Mouse (Mus musculus) forebrain, embryonic 16.5 days (tissue): ENCODE measurements at regions not wholly inside any gene's neighbourhood (a gene's known extent, or its start where the extent isn't known, plus 50 kb on each side); places are given as distances from the start of the nearest gene placed in this dataset.

Experiments
- ATAC-seq: fragments of 200-750 bp; cut with Nextera tagmentation; 2 replicates; pipeline ENCODE4 v1.8.0; 2017; ENCODE audit warnings: mild to moderate bottlenecking, moderate library complexity
- H3K27ac ChIP-seq: fragments of 300-500 bp; sonication (generic); 2 replicates; pipeline ENCODE4 v1.5.1; 2014; ENCODE audit warnings: low read length, control low read depth
- H3K27me3 ChIP-seq: fragments of 300-500 bp; sonication (generic); replicated peaks from 2 replicates; pipeline ENCODE4 v1.6.1; 2014; ENCODE audit warnings: low read length; ENCODE audit not compliant: control insufficient read depth, insufficient read depth
- H3K36me3 ChIP-seq: fragments of 300-500 bp; sonication (generic); 2 replicates; pipeline ENCODE4 v1.6.1; 2014; ENCODE audit not compliant: control insufficient read depth, insufficient read depth
- H3K4me1 ChIP-seq: fragments of 300-500 bp; sonication (generic); replicated peaks from 2 replicates; pipeline ENCODE4 v1.6.1; 2014; ENCODE audit warnings: low read length; ENCODE audit not compliant: control insufficient read depth, insufficient read depth
- H3K4me2 ChIP-seq: fragments of 300-500 bp; sonication (generic); 2 replicates; pipeline ENCODE4 v1.6.1; 2014; ENCODE audit warnings: mild to moderate bottlenecking, low read length, control low read depth
- H3K4me3 ChIP-seq: fragments of 300-500 bp; sonication (generic); replicated peaks from 2 replicates; pipeline ENCODE4 v1.5.1; 2014; ENCODE audit warnings: mild to moderate bottlenecking, low read length, control low read depth
- H3K9ac ChIP-seq: fragments of 300-500 bp; sonication (generic); replicated peaks from 2 replicates; pipeline ENCODE4 v1.6.1; 2014; ENCODE audit warnings: low read depth, low read length, control low read depth
- H3K9me3 ChIP-seq: fragments of 300-500 bp; sonication (generic); 2 replicates; pipeline ENCODE4 v1.6.1; 2016; ENCODE audit warnings: low read length; ENCODE audit not compliant: control insufficient read depth
- WGBS: fragments of 180-500 bp; shearing (Covaris S2); extraction: QIAGEN DNeasy Blood & Tissue Kit; methylation state at CpG from one replicate; pipeline ENCODE4 v1.1.7; 2014; 5-methylcytosine and 5-hydroxymethylcytosine counted together

DNA sequence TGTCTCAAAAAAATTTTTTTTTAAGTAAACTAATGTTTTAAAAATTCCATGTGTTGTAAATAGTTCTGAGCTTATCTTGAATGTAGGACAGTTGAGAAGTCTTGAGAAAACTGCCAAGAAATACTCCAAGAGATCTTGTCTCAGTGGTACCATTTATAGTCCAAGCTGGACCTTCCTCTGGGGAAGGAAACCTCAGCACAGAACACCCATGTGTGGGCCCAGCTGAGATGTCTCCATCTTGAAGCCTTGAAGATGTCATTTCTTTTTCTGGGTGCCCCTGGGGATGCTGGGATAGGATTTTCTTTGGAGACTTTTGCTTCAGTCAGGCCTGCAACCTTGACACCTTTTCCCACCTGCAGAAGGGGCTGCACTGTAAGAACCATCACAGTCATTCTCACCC is 101.4 kb upstream of the Cops8 start:
- no peak for ATAC-seq
- no peaks in the 10 kb centered on the region for H3K36me3 ChIP-seq
- H3K9me3 ChIP-seq, result 0 out of 2 replicates have a peak, but pooled peaks cover 3% of the 10 kb centered on the region
- H3K4me1 ChIP-seq, result peaks cover 2% of the 10 kb centered on the region; the same call in 1 of the 2 replicates
- no peak overlapping the region for H3K4me2 ChIP-seq
- no peak overlapping the region for H3K4me3 ChIP-seq
- H3K27me3 ChIP-seq, result no peaks in the 10 kb centered on the region
- no peak overlapping the region for H3K27ac ChIP-seq
- H3K9ac ChIP-seq, result no peak overlapping the region

DNA sequence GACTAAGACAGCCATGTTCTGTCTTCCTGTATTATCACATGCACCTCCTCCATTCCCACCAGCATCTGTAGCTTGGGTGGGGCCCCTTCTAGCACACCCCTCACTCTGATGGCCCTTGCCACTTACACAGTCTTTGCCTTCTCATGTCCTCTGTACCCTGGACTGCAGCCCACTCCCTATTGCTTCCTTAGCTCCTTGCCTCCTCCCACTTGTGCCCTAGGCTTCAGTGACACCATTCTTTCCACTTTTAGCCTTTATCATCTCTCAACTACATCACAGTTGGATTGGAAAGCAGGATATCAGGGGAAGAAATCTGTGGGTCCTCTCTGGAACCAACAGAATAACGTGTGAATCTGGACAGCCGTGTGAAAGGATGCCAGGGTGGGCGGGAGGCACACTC is 100.4 kb upstream of the Cops8 start:
- Histone ChIP-seq H3K27ac (no peak overlapping the region), H3K36me3 (no peaks in the 10 kb centered on the region)

DNA sequence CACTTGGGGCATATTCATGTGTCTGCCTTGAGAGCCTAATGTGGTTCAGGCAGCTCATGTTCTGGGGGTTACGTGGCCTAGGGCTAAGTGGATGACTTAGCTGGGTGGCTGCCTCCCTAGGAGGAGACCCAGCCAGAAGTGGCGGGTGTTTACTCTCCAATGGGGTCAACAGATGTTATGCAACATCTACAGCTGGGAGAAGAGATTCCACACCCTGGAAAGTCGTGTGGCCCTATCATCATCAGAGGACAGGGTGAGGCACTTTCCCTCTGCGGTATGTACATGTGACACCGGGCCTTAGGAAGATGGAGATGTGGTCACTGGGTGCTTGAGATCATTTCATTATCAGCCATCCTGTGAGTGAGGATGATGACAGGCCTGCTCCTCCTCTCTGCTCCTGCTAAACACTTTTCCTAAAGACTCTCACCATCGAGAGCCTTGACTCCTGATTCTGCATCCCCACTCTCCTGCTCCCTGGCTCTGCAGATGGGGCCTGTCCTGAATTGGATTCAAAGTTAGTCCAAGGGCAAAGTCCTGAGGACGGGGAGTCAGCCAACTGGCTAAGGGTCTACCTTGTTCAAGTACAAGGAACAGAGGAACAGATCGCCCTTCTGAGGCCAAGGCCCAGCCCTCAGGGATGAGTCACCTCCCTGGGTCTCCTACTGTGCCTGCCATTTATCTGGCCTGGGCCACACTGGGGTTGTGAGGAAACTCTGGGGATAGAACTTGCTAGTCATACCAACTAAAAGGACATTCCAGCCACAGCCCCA is 99.8 kb upstream of the Cops8 start:
- H3K9me3 ChIP-seq, result 0 out of 2 replicates have a peak, but pooled peaks cover 3% of the 10 kb centered on the region
- H3K36me3 ChIP-seq, result no peaks in the 10 kb centered on the region
- peaks cover 2% of the 10 kb centered on the region; the same call in 1 of the 2 replicates for H3K4me1 ChIP-seq
- no peaks in the 10 kb centered on the region for H3K27me3 ChIP-seq
- H3K4me3 ChIP-seq, result no peak overlapping the region
- no peak overlapping the region for H3K4me2 ChIP-seq
- WGBS, result 91% methylated on average over 8 of the region's 8 CpGs
- ATAC-seq, result no peak
- no peak overlapping the region for H3K27ac ChIP-seq
- H3K9ac ChIP-seq, result no peak overlapping the region

More for the DNA sequence above, 100.4 kb upstream of the Cops8 start:
- no peak overlapping the region for H3K4me2 ChIP-seq
- H3K4me3 ChIP-seq, result no peak overlapping the region
- no peaks in the 10 kb centered on the region for H3K27me3 ChIP-seq
- H3K9me3 ChIP-seq, result 0 out of 2 replicates have a peak, but pooled peaks cover 3% of the 10 kb centered on the region
- 94% methylated on average over 3 of the region's 3 CpGs for WGBS
- ATAC-seq, result no peak
- H3K4me1 ChIP-seq, result peaks cover 2% of the 10 kb centered on the region; the same call in 1 of the 2 replicates
- H3K9ac ChIP-seq, result no peak overlapping the region

DNA sequence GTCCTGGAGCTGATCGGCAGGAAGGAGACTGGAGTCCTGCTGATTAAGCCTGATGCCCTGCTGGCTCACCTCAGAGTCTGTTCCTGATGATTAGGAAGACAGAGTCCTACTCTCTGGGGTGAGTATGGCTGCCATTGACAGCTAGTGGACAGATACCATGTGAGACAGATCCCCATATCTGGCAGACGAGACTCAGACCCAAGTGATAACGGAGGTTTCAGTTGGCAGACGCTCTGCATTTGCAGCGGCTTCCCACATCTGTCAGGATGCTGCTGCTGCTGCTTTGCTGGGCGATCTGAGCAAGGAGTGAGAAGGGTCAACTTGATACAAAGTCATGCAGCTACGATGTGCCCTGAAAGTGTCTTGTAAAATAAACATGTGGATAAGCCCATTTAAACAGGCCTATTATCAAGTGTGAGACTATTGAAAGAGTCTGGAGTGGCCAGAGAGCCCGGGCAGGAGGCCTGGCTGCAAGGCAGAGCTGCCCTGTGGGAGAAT is 98.1 kb upstream of the Cops8 start:
- Histone ChIP-seq H3K36me3 (no peaks in the 10 kb centered on the region), H3K27ac (no peak overlapping the region), H3K4me1 (peaks cover 2% of the 10 kb centered on the region; the same call in 1 of the 2 replicates), H3K9ac (no peak overlapping the region), H3K4me3 (no peak overlapping the region), H3K27me3 (no peaks in the 10 kb centered on the region), H3K4me2 (no peak overlapping the region), H3K9me3 (0 out of 2 replicates have a peak, but pooled peaks cover 2% of the 10 kb centered on the region)
- 25% methylated on average over 8 of the region's 8 CpGs for WGBS
- no peak for ATAC-seq

DNA sequence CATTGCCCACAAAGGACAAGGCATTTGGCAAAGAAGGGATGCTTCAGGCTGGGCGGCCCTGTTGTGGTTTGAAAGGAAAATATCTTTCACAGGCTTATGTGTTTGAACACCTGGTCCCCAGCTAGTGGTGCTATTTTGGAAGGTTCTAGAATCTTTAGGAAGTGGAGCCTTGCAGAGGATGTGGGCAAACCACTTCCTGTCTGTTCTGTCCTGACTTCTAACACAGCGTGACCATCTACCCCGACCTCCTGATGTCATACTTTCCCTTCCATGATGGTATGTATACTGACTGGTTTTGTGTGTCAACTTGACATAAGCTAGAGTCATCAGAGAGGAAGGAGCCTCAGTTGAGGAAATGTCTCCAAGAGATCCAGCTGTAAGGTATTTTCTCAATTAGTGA is 97.2 kb upstream of the Cops8 start:
- Histone ChIP-seq H3K36me3 (no peaks in the 10 kb centered on the region), H3K9ac (no peak overlapping the region), H3K4me3 (no peak overlapping the region), H3K9me3 (no peaks in the 10 kb centered on the region), H3K4me2 (no peak overlapping the region), H3K27ac (no peak overlapping the region), H3K27me3 (no peaks in the 10 kb centered on the region), H3K4me1 (peaks cover 2% of the 10 kb centered on the region; the same call in 1 of the 2 replicates)
- no peak for ATAC-seq
- WGBS, result 89% methylated on average over 3 of the region's 3 CpGs

DNA sequence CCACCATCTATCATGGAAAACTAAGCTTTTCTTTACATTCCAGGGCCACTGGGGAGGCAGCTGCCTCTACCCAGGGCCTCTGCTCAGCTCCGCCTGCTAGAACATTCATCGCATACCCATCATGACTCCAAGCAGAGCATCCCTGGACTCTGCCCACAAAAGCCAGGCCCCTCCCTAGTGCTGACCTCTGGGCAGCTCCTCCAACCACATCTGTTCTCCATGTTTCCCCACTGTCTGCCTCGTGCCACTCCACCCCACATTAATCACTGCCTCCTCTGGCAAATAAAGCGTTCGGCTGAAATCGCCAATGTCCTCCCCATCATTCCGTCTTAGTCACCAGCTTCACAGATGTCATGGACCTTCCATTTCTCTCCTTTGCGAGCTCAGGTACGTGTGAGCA is 96.2 kb upstream of the Cops8 start:
- Histone ChIP-seq H3K36me3 (no peaks in the 10 kb centered on the region), H3K9me3 (no peaks in the 10 kb centered on the region), H3K27me3 (no peaks in the 10 kb centered on the region), H3K4me1 (peaks cover 2% of the 10 kb centered on the region; the same call in 1 of the 2 replicates), H3K9ac (no peak overlapping the region), H3K27ac (no peak overlapping the region), H3K4me2 (no peak overlapping the region), H3K4me3 (no peak overlapping the region)
- ATAC-seq, result no peak
- WGBS, result 92% methylated on average over 9 of the region's 9 CpGs

DNA sequence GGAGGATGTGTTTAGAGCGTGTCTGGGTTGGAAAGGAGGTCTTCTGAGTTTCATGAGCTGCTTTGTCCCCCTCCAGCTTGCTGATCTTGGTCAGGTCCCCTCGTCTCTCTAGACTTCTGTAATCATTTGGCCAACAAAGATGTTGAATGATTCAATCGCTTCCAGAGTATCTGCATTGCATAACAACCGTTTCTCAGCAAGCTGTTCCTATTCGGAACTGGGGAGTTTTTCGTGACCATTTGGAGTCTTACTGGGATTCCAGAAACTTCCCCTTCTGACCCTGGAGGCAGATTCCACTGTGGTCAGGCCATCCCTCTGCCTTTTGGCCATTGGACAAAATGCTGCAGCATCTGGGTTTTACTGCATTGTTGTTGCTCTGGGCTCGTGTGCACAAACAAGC is 93.4 kb upstream of the Cops8 start:
- no peaks in the 10 kb centered on the region for H3K36me3 ChIP-seq
- H3K27me3 ChIP-seq, result no peaks in the 10 kb centered on the region
- WGBS, result 86% methylated on average over 7 of the region's 7 CpGs
- H3K4me1 ChIP-seq, result peaks cover under 1% of the 10 kb centered on the region; the same call in 1 of the 2 replicates
- no peak overlapping the region for H3K9ac ChIP-seq
- H3K9me3 ChIP-seq, result no peaks in the 10 kb centered on the region
- no peak overlapping the region for H3K4me3 ChIP-seq
- no peak overlapping the region for H3K4me2 ChIP-seq
- ATAC-seq, result no peak
- no peak overlapping the region for H3K27ac ChIP-seq

DNA sequence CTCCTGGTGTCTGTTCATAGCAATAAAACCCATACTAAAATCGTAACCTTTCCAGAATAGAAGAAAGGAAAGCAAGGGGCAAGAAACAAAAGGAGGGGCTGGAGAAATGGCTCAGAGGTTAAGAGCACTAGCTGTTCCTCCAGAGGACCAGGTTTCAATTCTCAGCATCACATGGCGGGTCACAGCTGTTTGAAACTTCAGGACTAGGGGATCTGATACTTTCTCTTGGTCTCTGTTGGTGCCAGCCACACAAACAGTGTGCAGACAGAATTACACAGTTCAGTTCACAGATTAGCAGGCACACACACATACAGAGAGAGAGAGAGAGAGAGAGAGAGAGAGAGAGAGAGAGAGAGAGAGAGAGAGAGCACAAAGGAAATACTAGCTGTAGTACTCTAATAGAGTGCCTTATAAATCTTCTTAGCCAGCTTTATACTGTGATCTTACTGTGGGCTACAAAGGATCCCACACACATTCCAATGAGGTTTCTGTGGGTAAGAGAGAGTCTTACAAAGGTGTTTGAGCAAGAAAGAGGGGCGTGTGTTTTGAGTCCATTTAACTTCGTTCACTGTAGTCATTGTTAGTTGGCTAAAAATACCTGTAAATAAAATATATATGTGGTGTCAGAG is 89.2 kb upstream of the Cops8 start:
- Histone ChIP-seq H3K4me2 (no peak overlapping the region), H3K9me3 (no peaks in the 10 kb centered on the region), H3K27me3 (no peaks in the 10 kb centered on the region), H3K4me1 (no peaks in the 10 kb centered on the region), H3K9ac (no peak overlapping the region), H3K36me3 (no peaks in the 10 kb centered on the region), H3K4me3 (no peak overlapping the region), H3K27ac (no peak overlapping the region)
- ATAC-seq, result no peak
- 81% methylated on average over 4 of the region's 4 CpGs for WGBS

DNA sequence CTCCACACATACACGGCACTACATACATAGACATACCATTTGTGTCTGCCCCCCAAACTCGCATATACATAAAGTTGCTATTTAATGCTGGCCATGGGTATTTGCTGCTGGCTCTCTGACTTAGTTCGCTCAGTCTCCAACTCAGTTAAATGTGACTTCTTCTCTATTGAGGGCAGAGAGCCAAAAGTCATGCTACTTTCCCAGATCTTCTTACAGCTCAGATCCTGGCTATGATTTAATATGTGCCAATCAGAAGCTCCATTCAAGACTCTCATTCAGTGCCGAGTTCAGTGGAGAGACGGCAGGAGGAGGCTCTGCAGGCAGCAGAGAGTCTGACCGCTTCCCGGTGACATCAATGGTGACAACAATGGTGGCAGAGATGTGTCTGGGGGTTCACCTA is 88.6 kb upstream of the Cops8 start:
- ATAC-seq, result no peak
- no peaks in the 10 kb centered on the region for H3K36me3 ChIP-seq

More for the DNA sequence above, 88.6 kb upstream of the Cops8 start:
- no peak overlapping the region for H3K4me3 ChIP-seq
- H3K9ac ChIP-seq, result no peak overlapping the region
- H3K27ac ChIP-seq, result no peak overlapping the region
- no peaks in the 10 kb centered on the region for H3K27me3 ChIP-seq
- 0 out of 2 replicates have a peak, but pooled peaks cover 2% of the 10 kb centered on the region for H3K4me1 ChIP-seq
- no peak overlapping the region for H3K4me2 ChIP-seq
- 81% methylated on average over 7 of the region's 7 CpGs for WGBS
- no peaks in the 10 kb centered on the region for H3K9me3 ChIP-seq
